Mouse (Mus musculus): Measurements from ENCODE around the gene Srprb. TPM values are rescaled to one million over a fixed set of nuclear protein-coding genes. Genes with fewer than 3 reads are reported as not detected.

The Srprb gene
- polyA plus RNA-seq, 1 experiment from 2014 or later, result 55.0 TPM

DNA sequence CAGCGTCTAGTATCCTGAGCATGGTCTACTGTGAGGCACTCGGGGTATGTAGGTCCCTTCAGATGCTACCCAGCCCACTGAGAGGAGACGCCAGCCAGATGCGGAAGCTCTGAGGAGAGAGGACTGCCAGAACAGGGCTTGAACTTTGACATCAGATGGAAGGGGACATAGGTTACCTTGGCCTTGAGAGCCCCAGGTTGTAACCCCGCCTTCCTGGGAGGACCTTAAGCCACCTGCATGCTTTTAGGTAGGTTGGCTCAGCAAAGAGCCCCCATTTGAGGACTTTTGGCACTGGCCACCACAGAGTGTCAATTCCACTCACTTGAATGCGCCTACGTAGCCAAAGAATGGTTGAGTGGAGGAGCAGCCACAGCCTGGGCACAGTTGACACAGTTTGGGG lies 22.8 kb upstream of the Srprb start:
- H3K27me3 ChIP-seq (ENCODE audit: control insufficient read depth, insufficient read depth, low read length), result no peaks in the 10 kb centered on the region
- H3K9me3 ChIP-seq (ENCODE audit: control insufficient read depth, low read length), result no peaks in the 10 kb centered on the region
- no peak overlapping the region for H3K27ac ChIP-seq (ENCODE audit: low read depth, low read length)
- WGBS, result 92% methylated on average over 7 of the region's 7 CpGs
- H3K9ac ChIP-seq (ENCODE audit: low read depth, low read length), result no peak overlapping the region
- no peak overlapping the region for H3K4me3 ChIP-seq (ENCODE audit: low read depth, low read length)
- no peaks in the 10 kb centered on the region for H3K4me1 ChIP-seq (replicated peaks; ENCODE audit: control insufficient read depth, insufficient read depth, low read length)
- H3K36me3 ChIP-seq (ENCODE audit: control insufficient read depth, insufficient read depth, low read length), result no peaks in the 10 kb centered on the region
- DNase-seq (ENCODE audit: low spot score) (no peak), ATAC-seq (ENCODE audit: low FRiP score) (no peak)
- no peak overlapping the region for H3K4me2 ChIP-seq (replicated peaks; ENCODE audit: low read depth, low read length)

DNA sequence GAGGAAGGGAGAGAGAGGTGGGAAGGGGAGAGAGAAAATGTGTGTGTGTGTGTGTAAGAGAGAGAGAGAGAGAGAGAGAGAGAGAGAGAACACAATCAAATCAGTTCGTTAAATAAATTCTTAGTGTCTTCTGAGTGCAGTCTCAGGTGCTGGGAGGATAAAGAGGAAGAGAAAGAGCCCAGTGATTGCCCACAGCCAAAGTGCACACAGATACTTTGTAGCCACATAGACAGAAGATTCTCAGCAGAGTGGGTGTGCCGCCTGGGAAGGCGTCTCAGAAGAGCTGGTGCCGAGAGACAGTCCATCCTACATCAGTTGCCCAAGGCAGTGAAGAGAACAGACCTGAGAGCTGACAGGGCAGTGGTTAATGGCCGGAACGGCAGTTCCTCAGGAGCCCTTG lies 12.3 kb upstream of the Srprb start:
- no peak overlapping the region for H3K4me3 ChIP-seq (ENCODE audit: low read depth, low read length)
- H3K27me3 ChIP-seq (ENCODE audit: control insufficient read depth, insufficient read depth, low read length), result no peaks in the 10 kb centered on the region
- no peaks in the 10 kb centered on the region for H3K36me3 ChIP-seq (ENCODE audit: control insufficient read depth, insufficient read depth, low read length)
- H3K4me1 ChIP-seq (replicated peaks; ENCODE audit: control insufficient read depth, insufficient read depth, low read length), result no peaks in the 10 kb centered on the region
- H3K9ac ChIP-seq (ENCODE audit: low read depth, low read length), result no peak overlapping the region
- H3K27ac ChIP-seq (ENCODE audit: low read depth, low read length), result no peak overlapping the region
- H3K4me2 ChIP-seq (replicated peaks; ENCODE audit: low read depth, low read length), result no peak overlapping the region
- DNase-seq (ENCODE audit: low spot score) (no peak), ATAC-seq (ENCODE audit: low FRiP score) (no peak)
- WGBS, result 86% methylated on average over 6 of the region's 6 CpGs
- no peaks in the 10 kb centered on the region for H3K9me3 ChIP-seq (ENCODE audit: control insufficient read depth, low read length)

GRCm38 (mm10) chr9:103213631-103214030 lies 11.7 kb upstream of the Srprb start:
- Histone ChIP-seq H3K4me1 (replicated peaks; ENCODE audit: control insufficient read depth, insufficient read depth, low read length) (no peaks in the 10 kb centered on the region), H3K9me3 (ENCODE audit: control insufficient read depth, low read length) (no peaks in the 10 kb centered on the region), H3K4me3 (ENCODE audit: low read depth, low read length) (no peak overlapping the region), H3K4me2 (replicated peaks; ENCODE audit: low read depth, low read length) (no peak overlapping the region), H3K9ac (ENCODE audit: low read depth, low read length) (no peak overlapping the region), H3K27me3 (ENCODE audit: control insufficient read depth, insufficient read depth, low read length) (no peaks in the 10 kb centered on the region), H3K27ac (ENCODE audit: low read depth, low read length) (no peak overlapping the region), H3K36me3 (ENCODE audit: control insufficient read depth, insufficient read depth, low read length) (no peaks in the 10 kb centered on the region)
- ATAC-seq (ENCODE audit: low FRiP score) (no peak), DNase-seq (ENCODE audit: low spot score) (no peak)
- WGBS, result 77% methylated on average over 2 of the region's 2 CpGs

- Histone ChIP-seq H3K9me3 (ENCODE audit: control insufficient read depth, low read length) (no peaks in the 10 kb centered on the region), H3K4me1 (replicated peaks; ENCODE audit: control insufficient read depth, insufficient read depth, low read length) (no peaks in the 10 kb centered on the region), H3K4me2 (replicated peaks; ENCODE audit: low read depth, low read length) (no peak overlapping the region), H3K36me3 (ENCODE audit: control insufficient read depth, insufficient read depth, low read length) (no peaks in the 10 kb centered on the region), H3K9ac (ENCODE audit: low read depth, low read length) (no peak overlapping the region), H3K27me3 (ENCODE audit: control insufficient read depth, insufficient read depth, low read length) (no peaks in the 10 kb centered on the region), H3K4me3 (ENCODE audit: low read depth, low read length) (no peak overlapping the region), H3K27ac (ENCODE audit: low read depth, low read length) (no peak overlapping the region)
- ATAC-seq (ENCODE audit: low FRiP score) (no peak), DNase-seq (ENCODE audit: low spot score) (no peak)
- 82% methylated on average over 28 of the region's 28 CpGs for WGBS
Observed at GRCm38 (mm10) chr9:103212654-103213420, 10.9 kb upstream of the Srprb start.

- no peaks in the 10 kb centered on the region for H3K27me3 ChIP-seq (ENCODE audit: control insufficient read depth, insufficient read depth, low read length)
- ATAC-seq (ENCODE audit: low FRiP score) (peak; percentile 54; the same call in 1 of the 2 replicates), DNase-seq (ENCODE audit: low spot score) (no peak)
- H3K36me3 ChIP-seq (ENCODE audit: control insufficient read depth, insufficient read depth, low read length), result no peaks in the 10 kb centered on the region
- H3K4me2 ChIP-seq (replicated peaks; ENCODE audit: low read depth, low read length), result no peak overlapping the region
- 59% methylated on average over 6 of the region's 6 CpGs for WGBS
- no peak overlapping the region for H3K9ac ChIP-seq (ENCODE audit: low read depth, low read length)
- no peaks in the 10 kb centered on the region for H3K9me3 ChIP-seq (ENCODE audit: control insufficient read depth, low read length)
- no peak overlapping the region for H3K4me3 ChIP-seq (ENCODE audit: low read depth, low read length)
- H3K4me1 ChIP-seq (replicated peaks; ENCODE audit: control insufficient read depth, insufficient read depth, low read length), result no peaks in the 10 kb centered on the region
- H3K27ac ChIP-seq (ENCODE audit: low read depth, low read length), result no peak overlapping the region
Observed at GRCm38 (mm10) chr9:103208802-103209423, 7.0 kb upstream of the Srprb start.

DNA sequence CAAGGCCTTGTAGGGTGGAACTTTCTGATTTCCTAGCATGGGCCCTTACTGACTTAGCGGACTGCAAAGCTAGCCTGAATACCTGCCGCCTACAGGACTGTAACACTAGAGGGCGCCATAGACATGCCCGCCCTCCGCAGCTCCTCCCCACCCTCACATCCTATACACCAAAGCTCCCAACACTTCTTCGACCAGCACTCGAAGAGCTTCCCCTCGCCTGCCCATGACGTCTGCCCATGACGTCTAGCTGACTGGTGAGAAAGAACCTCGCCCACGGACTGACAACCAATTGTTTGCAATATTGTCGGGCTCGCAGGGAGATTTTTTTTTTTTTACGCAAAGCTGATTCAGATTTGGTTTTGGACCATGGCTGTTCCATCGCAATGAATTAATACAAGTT lies 5.9 kb upstream of the Srprb start:
- no peak overlapping the region for H3K27ac ChIP-seq (ENCODE audit: low read depth, low read length)
- H3K9me3 ChIP-seq (ENCODE audit: control insufficient read depth, low read length), result no peaks in the 10 kb centered on the region
- no peak overlapping the region; the same call in 1 of the 2 replicates for H3K4me2 ChIP-seq (replicated peaks; ENCODE audit: low read depth, low read length)
- H3K27me3 ChIP-seq (ENCODE audit: control insufficient read depth, insufficient read depth, low read length), result no peaks in the 10 kb centered on the region
- no peaks in the 10 kb centered on the region for H3K36me3 ChIP-seq (ENCODE audit: control insufficient read depth, insufficient read depth, low read length)
- no peak overlapping the region for H3K9ac ChIP-seq (ENCODE audit: low read depth, low read length)
- H3K4me1 ChIP-seq (replicated peaks; ENCODE audit: control insufficient read depth, insufficient read depth, low read length), result no peaks in the 10 kb centered on the region
- H3K4me3 ChIP-seq (ENCODE audit: low read depth, low read length), result no peak overlapping the region
- ATAC-seq (ENCODE audit: low FRiP score) (peak; percentile 75), DNase-seq (ENCODE audit: low spot score) (peak; percentile 87)
- WGBS, result 9% methylated on average over 16 of the region's 16 CpGs

DNA sequence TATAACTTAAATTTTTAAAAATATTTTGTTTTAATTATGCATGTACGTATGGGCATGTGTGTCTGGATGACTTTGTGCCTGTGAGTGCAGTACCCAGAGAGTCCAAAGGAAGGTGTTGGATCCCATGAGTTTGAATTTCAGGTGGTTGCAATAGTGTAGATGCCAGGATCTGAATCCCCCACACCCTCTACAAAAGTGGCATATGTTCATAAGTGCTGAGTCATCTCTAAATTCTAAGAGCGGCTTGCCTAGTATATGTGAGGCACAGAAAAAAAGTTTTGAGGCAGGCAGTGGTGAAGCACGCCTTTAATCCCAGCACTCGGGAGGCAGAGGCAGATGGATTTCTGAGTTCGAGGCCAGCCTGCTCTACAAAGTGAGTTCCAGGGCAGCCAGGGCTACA lies 3.8 kb upstream of the Srprb start:
- Histone ChIP-seq H3K4me3 (ENCODE audit: low read depth, low read length) (no peak overlapping the region), H3K27ac (ENCODE audit: low read depth, low read length) (no peak overlapping the region), H3K4me2 (replicated peaks; ENCODE audit: low read depth, low read length) (no peak overlapping the region), H3K9ac (ENCODE audit: low read depth, low read length) (no peak overlapping the region), H3K36me3 (ENCODE audit: control insufficient read depth, insufficient read depth, low read length) (no peaks in the 10 kb centered on the region), H3K4me1 (replicated peaks; ENCODE audit: control insufficient read depth, insufficient read depth, low read length) (no peaks in the 10 kb centered on the region), H3K9me3 (ENCODE audit: control insufficient read depth, low read length) (no peaks in the 10 kb centered on the region), H3K27me3 (ENCODE audit: control insufficient read depth, insufficient read depth, low read length) (no peaks in the 10 kb centered on the region)
- DNase-seq (ENCODE audit: low spot score) (no peak), ATAC-seq (ENCODE audit: low FRiP score) (no peak)
- 90% methylated on average over 5 of the region's 5 CpGs for WGBS

DNA sequence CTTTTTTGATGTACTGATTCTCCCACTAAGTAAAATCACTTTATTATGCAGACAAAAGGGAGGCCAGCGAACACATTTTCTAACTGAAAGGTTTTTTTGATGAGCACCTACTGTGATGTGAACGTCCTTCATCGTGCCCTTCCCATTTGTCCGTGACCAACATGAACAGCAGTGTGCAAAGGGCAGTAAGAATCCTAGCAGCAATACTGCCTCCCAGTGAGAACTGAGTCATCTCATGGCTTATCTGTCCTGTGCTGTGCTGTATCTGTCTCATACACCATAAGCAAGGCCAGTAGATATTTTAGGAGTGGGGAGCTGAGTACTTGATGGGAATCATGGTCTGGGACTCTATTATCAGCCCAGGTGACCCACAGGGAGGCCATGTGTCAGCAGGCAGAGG lies 13.5 kb downstream of the Srprb start:
- no peaks in the 10 kb centered on the region for H3K9me3 ChIP-seq (ENCODE audit: control insufficient read depth, low read length)
- H3K9ac ChIP-seq (ENCODE audit: low read depth, low read length), result no peak overlapping the region
- 84% methylated on average over 4 of the region's 4 CpGs for WGBS
- no peak overlapping the region for H3K27ac ChIP-seq (ENCODE audit: low read depth, low read length)
- no peak for ATAC-seq (ENCODE audit: low FRiP score)
- H3K27me3 ChIP-seq (ENCODE audit: control insufficient read depth, insufficient read depth, low read length), result no peaks in the 10 kb centered on the region
- H3K36me3 ChIP-seq (ENCODE audit: control insufficient read depth, insufficient read depth, low read length), result 0 out of 2 replicates have a peak, but pooled peaks cover 2% of the 10 kb centered on the region
- H3K4me3 ChIP-seq (ENCODE audit: low read depth, low read length), result no peak overlapping the region
- no peaks in the 10 kb centered on the region for H3K4me1 ChIP-seq (replicated peaks; ENCODE audit: control insufficient read depth, insufficient read depth, low read length)
- no peak for DNase-seq (ENCODE audit: low spot score)
- no peak overlapping the region for H3K4me2 ChIP-seq (replicated peaks; ENCODE audit: low read depth, low read length)

DNA sequence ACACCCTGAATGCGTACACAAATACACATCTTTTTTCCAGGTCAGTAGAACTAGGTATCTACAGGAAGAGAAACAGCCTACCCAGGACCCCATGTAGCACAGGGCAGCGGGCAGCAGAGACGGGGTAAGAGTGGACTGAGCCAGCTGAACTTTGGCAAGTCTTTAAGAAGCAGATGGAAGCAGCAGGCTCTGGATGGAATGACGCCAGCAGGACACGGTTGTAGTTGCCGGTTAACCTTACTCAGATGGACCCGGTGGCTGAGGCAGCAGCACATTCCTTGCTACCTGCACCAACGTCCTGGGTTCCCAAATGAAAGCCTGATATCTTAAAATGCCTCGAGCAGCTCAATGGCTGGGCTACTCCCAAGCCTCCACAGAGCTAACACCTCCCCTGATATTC lies 15.2 kb downstream of the Srprb start:
- no peak overlapping the region for H3K9ac ChIP-seq (ENCODE audit: low read depth, low read length)
- no peaks in the 10 kb centered on the region for H3K4me1 ChIP-seq (replicated peaks; ENCODE audit: control insufficient read depth, insufficient read depth, low read length)
- H3K9me3 ChIP-seq (ENCODE audit: control insufficient read depth, low read length), result no peaks in the 10 kb centered on the region
- H3K27me3 ChIP-seq (ENCODE audit: control insufficient read depth, insufficient read depth, low read length), result no peaks in the 10 kb centered on the region
- H3K27ac ChIP-seq (ENCODE audit: low read depth, low read length), result no peak overlapping the region
- WGBS, result 81% methylated on average over 9 of the region's 9 CpGs
- 0 out of 2 replicates have a peak, but pooled peaks cover 2% of the 10 kb centered on the region for H3K36me3 ChIP-seq (ENCODE audit: control insufficient read depth, insufficient read depth, low read length)
- no peak overlapping the region for H3K4me3 ChIP-seq (ENCODE audit: low read depth, low read length)
- H3K4me2 ChIP-seq (replicated peaks; ENCODE audit: low read depth, low read length), result no peak overlapping the region
- no peak for DNase-seq (ENCODE audit: low spot score)
- no peak for ATAC-seq (ENCODE audit: low FRiP score)

Measured in hindbrain, embryonic 11.5 days (tissue).